In the genomic region with DNA sequence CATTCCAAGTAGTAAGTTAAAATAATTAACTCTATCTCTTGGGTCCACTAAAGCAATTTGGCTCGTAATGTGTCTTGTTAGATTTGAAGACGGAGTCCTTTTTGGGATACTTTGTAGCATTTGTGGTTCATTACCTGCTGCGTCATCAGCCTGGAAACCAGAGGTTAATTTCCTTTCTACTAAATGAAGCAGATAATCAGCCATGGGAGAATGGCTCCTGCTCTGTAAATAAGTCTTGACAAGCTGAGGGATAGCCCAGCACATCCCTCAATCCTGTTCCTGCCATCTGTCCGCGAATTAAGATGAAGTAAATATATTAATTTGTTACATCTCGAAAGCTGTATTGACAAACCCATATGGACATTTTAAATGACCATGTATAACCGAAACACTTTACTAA, we compare ENCODE assay signal across 20 mouse cellular contexts.
DNase-seq lines count a peak whose midpoint lies in the region; ATAC-seq and TF ChIP-seq lines count a peak whose summit lies in the region.
"Had no signal": no experiment of that assay in that cellular context is flagged by ENCODE, and none has a peak within 500 bp of the region (broad histone marks: within the 10 kb centered on the region; RNA-seq: fewer than 3 reads in every experiment).

No protein-coding gene starts in this region.

- no peak overlapping the region for H3K27ac ChIP-seq in forebrain, embryonic 14.5 days (ENCODE audit: low read depth, low read length)
- H3K27ac ChIP-seq in forebrain, embryonic 10.5 days = no peak overlapping the region
- no peak overlapping the region for H3K27ac ChIP-seq in midbrain, postnatal 0 days (ENCODE audit: low read depth, low read length)
- no peak overlapping the region for H3K27ac ChIP-seq in midbrain, embryonic 11.5 days (ENCODE audit: low read depth, low read length)
- H3K27ac ChIP-seq: embryonic facial prominence, embryonic 12.5 days; forebrain, embryonic 13.5 days; gastrocnemius, adult 2 months; hindbrain, embryonic 13.5 days had no signal

- ATAC-seq in forebrain, embryonic 14.5 days = no peak
- no peak for ATAC-seq in midbrain, postnatal 0 days (ENCODE audit: low FRiP score)
- no peak for ATAC-seq in midbrain, embryonic 11.5 days (ENCODE audit: low FRiP score)
- ATAC-seq: forebrain, embryonic 13.5 days; inflammation-experienced regulatory T-cells, adult 6 months; intestine, postnatal 0 days had no signal

- H3K4me2 ChIP-seq in forebrain, embryonic 14.5 days (ENCODE audit: low read length) = no peak overlapping the region
- H3K4me2 ChIP-seq in midbrain, postnatal 0 days (ENCODE audit: low read depth, low read length, poor library complexity, severe bottlenecking) = no peak overlapping the region
- H3K4me2 ChIP-seq in midbrain, embryonic 11.5 days = no peak overlapping the region
- H3K4me2 ChIP-seq: embryonic facial prominence, embryonic 12.5 days; forebrain, embryonic 13.5 days; heart, embryonic 12.5 days; hindbrain, embryonic 13.5 days had no signal

- H3K27me3 ChIP-seq in forebrain, embryonic 14.5 days (replicated peaks; ENCODE audit: control insufficient read depth, insufficient read depth, low read length) = no peaks in the 10 kb centered on the region
- no peaks in the 10 kb centered on the region for H3K27me3 ChIP-seq in forebrain, embryonic 10.5 days (ENCODE audit: poor library complexity, severe bottlenecking)
- no peaks in the 10 kb centered on the region for H3K27me3 ChIP-seq in midbrain, postnatal 0 days (ENCODE audit: insufficient read depth, low read length)
- no peaks in the 10 kb centered on the region for H3K27me3 ChIP-seq in midbrain, embryonic 11.5 days (ENCODE audit: control insufficient read depth, insufficient read depth, low read length)
- H3K27me3 ChIP-seq: embryonic facial prominence, embryonic 12.5 days; forebrain, embryonic 13.5 days; heart, embryonic 12.5 days; hindbrain, embryonic 13.5 days had no signal

- TF ChIP-seq CTCF in midbrain, postnatal 0 days (IDR thresholded peaks at IDR 0.05) = no peak

- WGBS in forebrain, embryonic 14.5 days = 69% methylated on average over 7 of the region's 7 CpGs
- WGBS in forebrain, embryonic 10.5 days = 88% methylated on average over 7 of the region's 7 CpGs
- 89% methylated on average over 7 of the region's 7 CpGs for WGBS in midbrain, postnatal 0 days
- WGBS in midbrain, embryonic 11.5 days = 87% methylated on average over 7 of the region's 7 CpGs

- H3K4me1 ChIP-seq in forebrain, embryonic 14.5 days (ENCODE audit: control insufficient read depth, insufficient read depth, low read length) = no peaks in the 10 kb centered on the region
- H3K4me1 ChIP-seq in forebrain, embryonic 10.5 days = no peaks in the 10 kb centered on the region
- H3K4me1 ChIP-seq in midbrain, postnatal 0 days (ENCODE audit: insufficient read depth, low read length) = no peaks in the 10 kb centered on the region
- no peaks in the 10 kb centered on the region for H3K4me1 ChIP-seq in midbrain, embryonic 11.5 days (ENCODE audit: control insufficient read depth, insufficient read depth, low read length)
- H3K4me1 ChIP-seq: embryonic facial prominence, embryonic 12.5 days; forebrain, embryonic 13.5 days; heart, embryonic 12.5 days; hindbrain, embryonic 13.5 days had no signal

- H3K9me3 ChIP-seq in forebrain, embryonic 14.5 days (replicated peaks; ENCODE audit: control insufficient read depth, low read length) = no peaks in the 10 kb centered on the region
- H3K9me3 ChIP-seq in forebrain, embryonic 10.5 days = no peaks in the 10 kb centered on the region
- no peaks in the 10 kb centered on the region for H3K9me3 ChIP-seq in midbrain, postnatal 0 days (ENCODE audit: low read length)
- H3K9me3 ChIP-seq in midbrain, embryonic 11.5 days (ENCODE audit: control insufficient read depth, low read length) = no peaks in the 10 kb centered on the region
- H3K9me3 ChIP-seq: embryonic facial prominence, embryonic 12.5 days; forebrain, embryonic 13.5 days; heart, embryonic 12.5 days; hindbrain, embryonic 13.5 days had no signal

- no peak overlapping the region for H3K4me3 ChIP-seq in forebrain, embryonic 14.5 days (ENCODE audit: low read depth, low read length)
- no peak overlapping the region for H3K4me3 ChIP-seq in forebrain, embryonic 10.5 days
- no peak overlapping the region for H3K4me3 ChIP-seq in midbrain, postnatal 0 days (ENCODE audit: low read depth, low read length)
- no peak overlapping the region for H3K4me3 ChIP-seq in midbrain, embryonic 11.5 days (ENCODE audit: low read depth, low read length)
- H3K4me3 ChIP-seq: embryonic facial prominence, embryonic 12.5 days; forebrain, embryonic 13.5 days; gastrocnemius, adult 2 months; heart, embryonic 12.5 days; hindbrain, embryonic 13.5 days had no signal

- H3K9ac ChIP-seq in forebrain, embryonic 14.5 days (ENCODE audit: low read length) = no peak overlapping the region
- no peak overlapping the region for H3K9ac ChIP-seq in midbrain, postnatal 0 days (replicated peaks; ENCODE audit: low read length, poor library complexity, severe bottlenecking)
- H3K9ac ChIP-seq in midbrain, embryonic 11.5 days (ENCODE audit: low read length) = no peak overlapping the region
- H3K9ac ChIP-seq: embryonic facial prominence, embryonic 12.5 days; forebrain, embryonic 13.5 days; heart, embryonic 12.5 days; hindbrain, embryonic 13.5 days had no signal

- peak; percentile 1 for DNase-seq in forebrain, embryonic 14.5 days (ENCODE audit: low spot score)
- DNase-seq in forebrain, embryonic 10.5 days (ENCODE audit: extremely low spot score, low spot score) = no peak
- peak; percentile 45 for DNase-seq in midbrain, postnatal 0 days (ENCODE audit: low spot score)
- no peak for DNase-seq in midbrain, embryonic 11.5 days (ENCODE audit: low spot score, missing footprints)
- DNase-seq in retina, embryonic 14.5 days (ENCODE audit: low spot score) = peak; percentile 80
- no peak for DNase-seq in urinary bladder, adult 18-20 months (ENCODE audit: low spot score in 2 of 2)
- DNase-seq in kidney, postnatal 4 days = no peak
- DNase-seq: adrenal gland, adult 8-10 months; adrenal gland, postnatal 36 days; cerebellum, adult 11 months; cerebellum, adult 8-10 months; cerebellum, postnatal 36 days; gastrocnemius, adult 2 months; gastrocnemius, postnatal 25 days had no signal

- H3K36me3 ChIP-seq in forebrain, embryonic 14.5 days (ENCODE audit: control insufficient read depth, insufficient read depth, low read length) = no peaks in the 10 kb centered on the region
- no peaks in the 10 kb centered on the region for H3K36me3 ChIP-seq in forebrain, embryonic 10.5 days (replicated peaks)
- H3K36me3 ChIP-seq in midbrain, postnatal 0 days (ENCODE audit: insufficient read depth, low read length) = no peaks in the 10 kb centered on the region
- H3K36me3 ChIP-seq in midbrain, embryonic 11.5 days (ENCODE audit: control insufficient read depth, insufficient read depth, low read length) = no peaks in the 10 kb centered on the region
- H3K36me3 ChIP-seq: embryonic facial prominence, embryonic 12.5 days; heart, embryonic 12.5 days; hindbrain, embryonic 13.5 days had no signal

Comparison
In these comparisons a context has a peak if more than half of its experiments do, and no peak if none do; other contexts are left out.
1. DNase-seq: peak in forebrain, embryonic 14.5 days (single experiment), midbrain, postnatal 0 days (single experiment) and retina, embryonic 14.5 days (single experiment); none in forebrain, embryonic 10.5 days (single experiment), midbrain, embryonic 11.5 days (single experiment), urinary bladder, adult 18-20 months (0 of 2) and kidney, postnatal 4 days (0 of 2).